Mouse (Mus musculus): ENCODE results near the gene Nrcam. TPM values are rescaled to one million over a fixed set of nuclear protein-coding genes. Genes with fewer than 3 reads are reported as not detected.
A peak's percentile ranks its signal among the peaks of the same experiment; 100 is the strongest.

Gene Nrcam
- polyA plus RNA-seq, 1 experiment from 2014 or later = 131 TPM

DNA sequence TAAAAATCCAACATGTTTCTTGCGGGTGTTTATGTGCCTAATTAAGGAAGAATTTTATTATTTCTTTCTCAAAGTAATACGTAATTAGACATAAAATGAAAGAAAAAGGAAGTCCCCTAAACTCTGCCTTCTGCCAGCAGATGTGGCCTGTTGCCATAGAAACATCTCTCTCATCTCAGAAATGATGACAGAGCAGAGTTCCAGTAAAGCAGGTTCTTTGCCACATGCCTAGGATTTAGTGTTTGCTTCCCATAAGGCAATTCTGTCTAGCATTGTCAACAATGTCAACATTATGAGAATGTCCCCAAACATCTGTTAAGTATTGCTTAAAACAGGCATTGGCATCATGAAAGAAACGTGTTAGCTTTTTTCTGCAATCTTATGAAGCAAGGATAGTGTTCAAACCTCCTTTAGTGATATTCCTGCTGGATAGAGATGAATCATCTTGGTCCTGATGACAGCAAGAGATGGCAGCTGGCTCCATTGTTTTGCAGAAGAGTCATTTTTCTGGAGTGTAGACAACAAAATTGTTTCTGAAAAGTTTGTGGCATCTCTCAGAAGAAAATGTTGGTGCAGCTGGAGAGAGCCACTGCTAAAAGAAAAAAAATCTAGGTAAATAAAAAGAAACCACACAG, 42.5 kb downstream of the Nrcam start:
- no peaks in the 10 kb centered on the region for H3K27me3 ChIP-seq
- no peak overlapping the region for H3K9ac ChIP-seq (replicated peaks)
- H3K36me3 ChIP-seq = no peaks in the 10 kb centered on the region
- H3K4me1 ChIP-seq = peaks cover 20% of the 10 kb centered on the region
- no peak overlapping the region for H3K4me3 ChIP-seq
- ATAC-seq (ENCODE audit: low FRiP score, low read depth) = no peak
- no peak overlapping the region for H3K4me2 ChIP-seq (replicated peaks)
- no peak overlapping the region for H3K27ac ChIP-seq (replicated peaks)
- WGBS = 63% methylated on average over 3 of the region's 3 CpGs
- no peaks in the 10 kb centered on the region for H3K9me3 ChIP-seq

DNA sequence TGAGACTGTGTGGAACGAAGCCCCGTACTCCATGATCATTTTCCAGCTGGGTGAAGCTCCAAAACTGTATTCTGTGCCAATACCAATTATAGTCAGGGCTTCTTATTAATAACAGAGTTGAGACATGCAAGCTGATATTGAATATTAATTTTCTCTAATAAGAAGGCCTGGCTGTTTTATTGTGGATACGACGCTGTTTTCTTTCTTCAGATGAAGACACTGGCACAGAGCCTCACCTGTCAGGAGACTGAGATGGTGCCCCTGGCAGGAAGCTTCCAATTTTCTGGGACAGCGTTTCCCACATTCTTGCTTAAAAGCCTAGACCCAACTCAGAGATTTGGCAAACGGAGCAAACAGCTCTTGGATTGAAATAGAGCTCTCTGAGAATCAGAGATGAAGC, 47.3 kb downstream of the Nrcam start:
- no peak overlapping the region for H3K27ac ChIP-seq (replicated peaks)
- H3K9me3 ChIP-seq = no peaks in the 10 kb centered on the region
- no peaks in the 10 kb centered on the region for H3K27me3 ChIP-seq
- H3K4me2 ChIP-seq (replicated peaks) = no peak overlapping the region
- H3K9ac ChIP-seq (replicated peaks) = no peak overlapping the region
- 72% methylated on average over 6 of the region's 6 CpGs for WGBS
- ATAC-seq (ENCODE audit: low FRiP score, low read depth) = no peak
- H3K4me3 ChIP-seq = no peak overlapping the region
- H3K36me3 ChIP-seq = no peaks in the 10 kb centered on the region
- peaks cover 13% of the 10 kb centered on the region for H3K4me1 ChIP-seq

DNA sequence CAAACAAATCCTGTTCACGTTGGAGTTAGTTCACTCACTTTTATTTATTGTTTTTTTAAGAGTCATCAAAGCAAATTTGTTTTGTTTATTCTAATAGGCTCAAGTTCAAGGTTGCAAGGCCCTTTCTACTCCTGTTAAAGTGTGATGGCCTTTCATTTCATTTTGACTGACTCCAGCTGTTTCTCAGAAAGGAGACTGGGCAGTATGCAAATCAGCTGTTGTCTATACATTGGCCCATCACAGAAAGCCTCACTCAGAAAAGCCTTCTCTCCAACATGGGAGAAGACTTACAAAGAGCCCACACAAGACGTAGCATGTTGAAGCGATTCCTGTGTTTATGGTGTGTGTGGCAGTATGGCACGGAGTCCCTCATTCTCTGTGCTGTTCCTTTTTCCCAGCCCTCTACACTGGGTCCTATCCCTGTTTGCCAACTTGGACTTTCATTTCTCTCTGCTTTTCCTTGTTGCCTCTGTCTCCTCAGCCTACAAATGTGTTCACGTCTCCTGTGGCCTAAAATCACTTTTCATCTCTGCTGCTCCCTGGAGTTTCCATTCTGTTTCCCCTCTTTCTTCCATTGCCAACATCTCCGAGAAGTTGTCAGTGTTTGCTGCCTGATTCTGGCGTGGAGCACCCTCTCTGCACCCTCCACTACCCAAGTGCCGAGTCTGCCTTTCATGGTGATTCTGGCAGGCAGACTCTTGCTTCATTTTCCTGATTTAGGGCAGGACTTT, 49.9 kb downstream of the Nrcam start:
- peak; percentile 52; the same call in 1 of the 2 replicates for ATAC-seq (ENCODE audit: low FRiP score, low read depth)
- no peaks in the 10 kb centered on the region for H3K9me3 ChIP-seq
- no peak overlapping the region for H3K4me2 ChIP-seq (replicated peaks)
- H3K27me3 ChIP-seq = no peaks in the 10 kb centered on the region
- 79% methylated on average over 8 of the region's 8 CpGs for WGBS
- H3K9ac ChIP-seq (replicated peaks) = no peak overlapping the region
- no peak overlapping the region for H3K4me3 ChIP-seq
- no peaks in the 10 kb centered on the region for H3K36me3 ChIP-seq
- no peak overlapping the region for H3K27ac ChIP-seq (replicated peaks)
- peaks cover 7% of the 10 kb centered on the region for H3K4me1 ChIP-seq

DNA sequence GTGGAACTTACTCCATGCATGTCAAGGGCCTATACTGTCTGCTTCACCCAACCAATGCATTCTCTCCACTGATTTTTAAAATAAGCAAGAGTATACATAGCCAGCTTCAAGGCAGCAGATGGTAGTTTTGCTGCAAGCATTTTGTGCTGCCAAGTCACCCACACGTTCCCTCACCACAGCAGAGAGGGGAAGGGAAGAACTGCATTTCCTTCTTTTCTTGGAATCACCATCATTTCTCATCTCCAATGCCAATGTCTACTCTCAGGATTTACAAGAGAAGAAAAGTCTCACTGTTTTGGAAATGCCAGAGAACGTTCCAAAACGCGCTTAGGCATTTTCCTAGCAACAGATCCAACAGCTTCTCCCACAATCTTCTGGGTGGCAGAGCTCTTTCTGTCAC, 52.1 kb downstream of the Nrcam start:
- H3K36me3 ChIP-seq = no peaks in the 10 kb centered on the region
- 92% methylated on average over 4 of the region's 4 CpGs for WGBS
- ATAC-seq (ENCODE audit: low FRiP score, low read depth) = no peak
- H3K9ac ChIP-seq (replicated peaks) = no peak overlapping the region
- H3K4me3 ChIP-seq = no peak overlapping the region
- no peak overlapping the region for H3K27ac ChIP-seq (replicated peaks)
- no peak overlapping the region for H3K4me2 ChIP-seq (replicated peaks)
- no peaks in the 10 kb centered on the region for H3K27me3 ChIP-seq
- peaks cover 7% of the 10 kb centered on the region for H3K4me1 ChIP-seq
- no peaks in the 10 kb centered on the region for H3K9me3 ChIP-seq

DNA sequence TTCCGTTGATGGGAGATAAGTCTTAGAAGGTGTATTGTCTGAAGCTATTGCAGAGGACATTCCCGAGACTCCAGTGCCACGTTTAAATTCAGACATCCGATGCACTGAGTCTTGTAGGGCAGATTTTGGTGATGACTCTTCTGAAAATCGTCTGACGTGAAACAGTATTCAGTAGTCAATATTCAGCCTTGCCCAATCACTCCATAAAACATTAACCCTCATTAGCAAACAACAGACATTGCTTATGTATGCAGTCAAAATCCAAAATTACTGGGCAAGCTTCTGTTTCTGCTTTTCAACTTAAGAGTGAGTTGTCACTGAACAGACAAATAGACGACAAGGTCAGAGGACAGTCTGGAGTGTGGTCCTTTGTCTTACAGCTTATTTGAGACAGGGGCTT, 57.7 kb downstream of the Nrcam start:
- 38% methylated on average over 7 of the region's 7 CpGs for WGBS
- Histone ChIP-seq H3K9ac (replicated peaks) (no peak overlapping the region), H3K27ac (replicated peaks) (no peak overlapping the region), H3K27me3 (no peaks in the 10 kb centered on the region), H3K9me3 (no peaks in the 10 kb centered on the region), H3K4me3 (no peak overlapping the region), H3K4me2 (replicated peaks) (no peak overlapping the region), H3K36me3 (no peaks in the 10 kb centered on the region), H3K4me1 (peaks cover 12% of the 10 kb centered on the region)
- no peak for ATAC-seq (ENCODE audit: low FRiP score, low read depth)

DNA sequence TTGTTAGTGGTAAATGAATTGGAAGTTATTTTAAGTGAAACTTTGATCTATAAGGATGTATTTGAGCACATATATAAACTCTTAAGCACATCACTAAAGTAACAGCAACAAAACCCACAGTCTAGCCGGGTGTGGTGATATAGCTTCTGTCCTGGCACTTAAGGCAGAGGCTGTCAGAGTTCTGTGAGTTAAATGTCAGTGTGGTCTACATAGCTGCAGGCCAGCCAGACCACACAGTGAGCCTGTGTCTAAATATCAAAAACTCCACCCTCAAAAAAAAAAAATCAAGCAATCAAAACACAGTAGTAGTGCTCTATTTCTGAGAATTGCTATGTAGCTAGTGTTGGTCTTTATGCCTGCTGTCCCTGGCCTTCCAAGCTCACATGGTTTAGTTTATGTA, 59.5 kb downstream of the Nrcam start:
- Histone ChIP-seq H3K9ac (replicated peaks) (no peak overlapping the region), H3K4me3 (no peak overlapping the region), H3K4me2 (replicated peaks) (no peak overlapping the region), H3K9me3 (no peaks in the 10 kb centered on the region), H3K36me3 (no peaks in the 10 kb centered on the region), H3K4me1 (peaks cover 12% of the 10 kb centered on the region), H3K27me3 (no peaks in the 10 kb centered on the region), H3K27ac (replicated peaks) (no peak overlapping the region)
- 37% methylated on average over 1 of the region's 1 CpGs for WGBS
- ATAC-seq (ENCODE audit: low FRiP score, low read depth) = no peak

DNA sequence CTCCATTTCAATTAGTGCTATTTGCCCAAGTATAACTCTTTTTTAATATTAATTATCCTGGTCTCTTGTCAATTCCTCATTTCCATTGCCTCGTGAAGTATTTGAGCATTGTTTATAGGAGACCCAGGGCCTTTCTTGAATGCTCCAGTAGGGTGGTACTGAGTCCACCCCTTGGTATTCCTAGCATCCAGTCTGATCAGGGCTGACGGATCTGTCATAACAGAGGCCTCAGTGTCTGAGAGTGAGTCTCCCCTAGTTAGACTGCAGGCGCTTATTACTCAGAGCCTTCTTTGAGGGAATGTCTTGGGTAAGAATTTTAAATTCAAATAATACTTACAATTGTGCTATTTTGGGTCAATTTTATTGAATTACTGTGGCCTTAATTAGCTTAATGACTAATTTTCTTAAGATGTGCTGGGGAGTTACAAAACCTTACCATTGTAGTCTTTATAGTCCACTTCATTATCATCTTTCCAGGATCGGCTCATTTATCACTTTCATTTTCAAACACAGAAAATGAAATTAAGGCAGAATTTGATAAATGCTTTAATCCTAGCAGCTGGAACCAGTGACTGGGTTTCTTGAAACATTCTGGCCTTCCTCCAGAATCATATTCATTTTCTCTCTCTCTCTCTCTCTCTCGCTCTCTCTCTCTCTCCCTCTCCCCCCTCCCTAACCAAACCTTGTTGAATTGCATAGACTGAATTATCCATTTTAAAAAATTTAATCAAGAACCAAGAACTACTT, 61.9 kb downstream of the Nrcam start:
- Histone ChIP-seq H3K4me1 (peaks cover 12% of the 10 kb centered on the region), H3K4me2 (replicated peaks) (no peak overlapping the region), H3K27ac (replicated peaks) (no peak overlapping the region), H3K9ac (replicated peaks) (no peak overlapping the region), H3K9me3 (no peaks in the 10 kb centered on the region), H3K27me3 (no peaks in the 10 kb centered on the region), H3K4me3 (no peak overlapping the region), H3K36me3 (no peaks in the 10 kb centered on the region)
- WGBS = 82% methylated on average over 5 of the region's 5 CpGs
- no peak for ATAC-seq (ENCODE audit: low FRiP score, low read depth)

DNA sequence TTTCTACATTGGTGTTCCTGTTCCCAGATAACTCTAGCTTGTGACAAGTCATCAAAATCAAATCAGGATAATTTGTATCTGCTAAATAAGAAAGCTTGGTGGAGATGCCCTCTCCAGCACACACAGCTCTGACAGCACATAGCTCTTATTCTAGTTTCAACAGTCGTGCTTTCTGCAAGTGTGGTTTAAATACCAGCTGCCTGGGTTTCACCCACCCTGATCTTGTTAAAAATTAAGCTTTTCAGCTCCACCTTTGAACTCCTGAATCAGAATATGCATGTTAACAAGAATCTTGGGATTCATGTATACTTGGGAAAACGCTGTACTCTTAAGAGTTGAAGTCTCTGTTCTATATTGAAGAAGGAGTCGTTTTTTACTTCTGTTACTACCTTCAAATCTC, 66.2 kb downstream of the Nrcam start:
- no peaks in the 10 kb centered on the region for H3K9me3 ChIP-seq
- no peak overlapping the region for H3K27ac ChIP-seq (replicated peaks)
- no peaks in the 10 kb centered on the region for H3K36me3 ChIP-seq
- no peak overlapping the region for H3K4me3 ChIP-seq
- peaks cover 6% of the 10 kb centered on the region; the same call in 1 of the 2 replicates for H3K4me1 ChIP-seq
- H3K4me2 ChIP-seq (replicated peaks) = no peak overlapping the region
- ATAC-seq (ENCODE audit: low FRiP score, low read depth) = no peak
- WGBS = 84% methylated on average over 3 of the region's 3 CpGs
- H3K27me3 ChIP-seq = no peaks in the 10 kb centered on the region
- H3K9ac ChIP-seq (replicated peaks) = no peak overlapping the region

DNA sequence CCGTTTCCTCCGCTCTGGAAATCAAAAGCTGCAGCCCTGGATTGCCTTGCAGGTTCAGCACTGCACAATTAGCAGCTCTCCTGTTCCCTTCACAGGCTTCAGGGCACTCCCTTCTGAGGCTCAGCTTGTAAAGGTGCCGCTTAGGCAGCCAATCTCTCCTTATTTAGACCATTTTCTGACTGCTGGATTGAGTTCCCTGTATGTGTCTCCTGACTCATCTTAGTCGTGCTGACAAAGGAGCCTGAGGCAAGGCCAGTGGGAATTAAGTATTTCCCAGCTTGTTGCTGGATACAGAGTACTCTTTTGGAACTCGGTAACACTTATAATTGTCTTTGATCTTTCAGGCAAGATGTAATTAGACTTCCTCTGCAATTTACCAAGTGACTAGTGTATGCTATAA, 69.1 kb downstream of the Nrcam start:
- H3K4me2 ChIP-seq (replicated peaks) = no peak overlapping the region
- WGBS = 46% methylated on average over 5 of the region's 5 CpGs
- H3K27me3 ChIP-seq = no peaks in the 10 kb centered on the region
- H3K4me3 ChIP-seq = no peak overlapping the region
- H3K36me3 ChIP-seq = no peaks in the 10 kb centered on the region
- H3K9me3 ChIP-seq = no peaks in the 10 kb centered on the region
- H3K4me1 ChIP-seq = peaks cover 28% of the 10 kb centered on the region
- no peak overlapping the region for H3K9ac ChIP-seq (replicated peaks)
- peak overlapping the region; percentile 56 for H3K27ac ChIP-seq (replicated peaks)
- ATAC-seq (ENCODE audit: low FRiP score, low read depth) = no peak

DNA sequence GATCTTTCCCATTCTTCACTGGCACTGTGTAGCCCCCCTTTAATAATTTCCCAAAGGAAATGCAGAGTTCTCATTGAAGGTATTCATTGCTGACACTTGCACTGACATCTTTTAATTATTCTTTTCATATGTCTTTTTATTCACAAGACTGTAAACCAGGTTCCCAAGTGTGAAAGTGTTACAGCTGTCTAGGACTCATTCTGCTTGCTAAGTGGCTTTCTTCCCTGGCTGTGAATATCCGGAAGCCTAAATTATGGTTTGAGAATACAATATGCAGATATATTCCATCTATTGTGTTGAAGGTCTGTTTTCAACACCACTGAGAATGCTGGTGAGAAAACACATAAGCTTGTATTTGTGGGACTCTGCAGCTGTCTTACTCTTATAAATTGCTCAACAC, 73.4 kb downstream of the Nrcam start:
- no peak for ATAC-seq (ENCODE audit: low FRiP score, low read depth)
- H3K27me3 ChIP-seq = no peaks in the 10 kb centered on the region
- H3K9ac ChIP-seq (replicated peaks) = no peak overlapping the region
- no peak overlapping the region for H3K4me2 ChIP-seq (replicated peaks)
- no peaks in the 10 kb centered on the region for H3K9me3 ChIP-seq
- H3K4me1 ChIP-seq = peaks cover 53% of the 10 kb centered on the region
- WGBS = 28% methylated on average over 1 of the region's 1 CpGs
- H3K27ac ChIP-seq (replicated peaks) = peak overlapping the region; percentile 93
- H3K36me3 ChIP-seq = no peaks in the 10 kb centered on the region
- H3K4me3 ChIP-seq = no peak overlapping the region

DNA sequence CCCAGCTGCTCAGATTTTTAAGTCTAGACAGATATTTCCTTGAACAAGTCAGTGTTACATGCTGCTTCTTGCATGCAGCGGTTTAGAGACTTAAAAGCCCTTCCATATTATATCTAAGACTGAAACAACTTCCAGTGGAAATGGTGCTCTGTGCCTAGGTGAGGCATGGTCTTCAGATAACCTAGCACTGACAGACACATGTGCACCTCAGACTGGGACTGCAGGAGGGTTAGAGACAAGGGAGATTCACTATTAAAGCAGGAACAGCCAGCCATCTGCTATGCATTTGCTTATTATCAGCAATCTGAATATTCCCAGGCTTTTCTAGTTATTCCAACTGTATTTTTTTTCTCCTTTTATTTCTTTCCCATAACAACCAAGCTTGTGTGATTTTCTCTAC, 74.6 kb downstream of the Nrcam start:
- Histone ChIP-seq H3K4me3 (no peak overlapping the region), H3K4me2 (replicated peaks) (0 out of 2 replicates have a peak overlapping the region, but pooled peaks have one; percentile 2), H3K27me3 (no peaks in the 10 kb centered on the region), H3K4me1 (peaks cover 47% of the 10 kb centered on the region), H3K9me3 (no peaks in the 10 kb centered on the region), H3K27ac (replicated peaks) (peak overlapping the region; percentile 93), H3K36me3 (no peaks in the 10 kb centered on the region), H3K9ac (replicated peaks) (no peak overlapping the region)
- 76% methylated on average over 1 of the region's 1 CpGs for WGBS
- 0 out of 2 replicates have a peak, but pooled peaks have one; percentile 39 for ATAC-seq (ENCODE audit: low FRiP score, low read depth)

DNA sequence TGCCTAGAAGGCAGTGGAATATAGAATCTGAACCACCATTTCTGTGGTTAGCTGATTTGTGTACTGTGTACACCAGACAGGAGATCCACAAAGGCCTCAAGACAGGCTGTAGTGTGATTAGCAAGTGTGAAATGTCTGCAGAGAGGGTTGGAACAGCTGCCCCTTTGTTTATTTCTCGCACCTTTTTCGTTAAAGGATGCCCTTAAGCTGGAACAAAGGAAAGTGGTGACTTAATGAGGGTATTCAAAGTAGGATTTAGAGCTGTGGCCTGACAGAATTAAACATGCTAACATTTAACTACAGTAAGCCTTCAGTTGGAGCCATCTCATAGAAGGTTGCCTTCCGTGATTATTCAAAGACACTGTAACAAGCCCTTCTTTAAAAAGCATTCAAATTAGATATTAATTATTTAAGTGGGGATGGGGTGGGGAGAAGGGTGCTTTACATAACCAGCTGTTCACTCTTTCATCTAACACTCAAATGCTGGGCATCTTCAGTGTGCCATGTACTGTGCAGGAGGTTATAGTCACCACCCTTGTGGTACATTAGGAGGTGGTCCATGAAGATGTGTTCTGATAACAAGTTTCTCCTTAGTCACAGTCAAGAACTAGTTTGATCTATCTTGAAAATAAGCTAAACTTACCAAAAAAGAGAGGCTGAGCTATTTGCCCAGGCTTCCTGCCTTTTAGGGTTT, 75.2 kb downstream of the Nrcam start:
- no peaks in the 10 kb centered on the region for H3K9me3 ChIP-seq

More for the DNA sequence above, 75.2 kb downstream of the Nrcam start:
- Histone ChIP-seq H3K27me3 (no peaks in the 10 kb centered on the region), H3K27ac (replicated peaks) (peak overlapping the region; percentile 93), H3K4me1 (peaks cover 47% of the 10 kb centered on the region), H3K4me2 (replicated peaks) (no peak overlapping the region; the same call in 1 of the 2 replicates), H3K36me3 (no peaks in the 10 kb centered on the region), H3K9ac (replicated peaks) (no peak overlapping the region), H3K4me3 (no peak overlapping the region)
- peak; percentile 93 for ATAC-seq (ENCODE audit: low FRiP score, low read depth)
- 9% methylated on average over 3 of the region's 3 CpGs for WGBS
